Mouse (Mus musculus) stomach, postnatal 0 days (tissue): ENCODE measurements around the gene Adamts17.

ENCODE experiments used
- CTCF ChIP-seq: IDR thresholded peaks from 2 replicates; pipeline ENCODE4 v1.5.1; 2016; ENCODE audit warnings: antibody characterized with exemption, low read depth, mild to moderate bottlenecking, moderate library complexity
- EP300 ChIP-seq: optimal IDR thresholded peaks from 2 replicates; pipeline ENCODE3; 2016; ENCODE audit warnings: antibody characterized with exemption

- no peak for TF ChIP-seq CTCF
- TF ChIP-seq EP300, result no peak
These were observed 164.1 kb downstream of the Adamts17 start for GRCm38 (mm10) chr7:67003648-67004047.
